Mouse (Mus musculus) left cerebral cortex, adult 11 months (tissue): ENCODE data around the gene Ensa.
"Not testable (repeated sequence)": the region's sequence is repeated elsewhere in the genome, so short reads cannot be mapped to it uniquely, and the experiment has no call there.

Source experiments
- DNase-seq: peaks from one replicate; pipeline ENCODE4 v3.0.0; 2022; ENCODE audit warnings: low spot score

Ensa gene

GRCm38 (mm10) chr3:95624628-95625503 lies at the start of gene Ensa:
Gene Ensa, plus strand, starts transcription at chr3:95624993.
- peak; percentile 99 for DNase-seq

DNA sequence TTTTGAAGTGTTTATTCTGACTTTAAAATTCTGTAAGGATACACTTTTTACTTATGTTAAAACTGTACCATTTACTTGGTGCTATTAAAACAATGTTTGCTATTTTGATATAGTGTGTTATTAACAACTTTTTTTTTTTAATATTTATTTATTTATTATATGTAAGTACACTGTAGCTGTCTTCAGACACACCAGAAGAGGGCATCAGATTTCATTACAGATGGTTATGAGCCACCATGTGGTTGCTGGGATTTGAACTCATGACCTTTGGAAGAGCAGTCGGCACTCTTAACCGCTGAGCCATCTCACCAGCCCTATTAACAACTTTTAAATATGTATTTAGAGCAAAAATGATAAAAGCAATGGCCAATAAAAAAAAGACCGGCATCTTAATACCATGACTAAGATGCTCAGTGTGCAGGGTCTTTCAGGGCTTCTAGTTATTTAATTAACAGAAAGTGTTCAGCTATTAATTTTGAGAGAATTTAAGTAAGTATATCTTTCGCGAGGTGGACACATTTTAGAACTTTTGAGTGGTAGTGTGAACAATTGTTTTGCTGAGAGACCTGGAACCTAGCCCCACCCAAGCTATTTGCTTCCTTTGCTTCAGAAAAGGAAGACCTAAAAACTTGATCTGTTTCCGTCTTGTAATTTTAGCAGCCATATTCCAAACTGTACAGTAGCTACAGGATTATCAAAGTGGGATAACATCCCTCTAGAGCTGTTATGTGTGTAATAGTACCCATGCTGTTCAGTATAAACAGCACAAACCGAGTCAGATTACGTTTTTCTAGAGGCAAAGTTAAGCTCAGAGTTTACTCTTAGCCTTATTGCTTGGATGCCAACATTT lies 36.8 kb upstream of the Ensa start:
- DNase-seq: no peak

GRCm38 (mm10) chr3:95588604-95589086 lies 36.1 kb upstream of the Ensa start, which contains the start of gene Golph3l:
Gene Golph3l, plus strand, starts transcription at chr3:95588934.
- DNase-seq: peak; percentile 99

GRCm38 (mm10) chr3:95598734-95599133 lies 26.1 kb upstream of the Ensa start:
- DNase-seq: no peak

DNA sequence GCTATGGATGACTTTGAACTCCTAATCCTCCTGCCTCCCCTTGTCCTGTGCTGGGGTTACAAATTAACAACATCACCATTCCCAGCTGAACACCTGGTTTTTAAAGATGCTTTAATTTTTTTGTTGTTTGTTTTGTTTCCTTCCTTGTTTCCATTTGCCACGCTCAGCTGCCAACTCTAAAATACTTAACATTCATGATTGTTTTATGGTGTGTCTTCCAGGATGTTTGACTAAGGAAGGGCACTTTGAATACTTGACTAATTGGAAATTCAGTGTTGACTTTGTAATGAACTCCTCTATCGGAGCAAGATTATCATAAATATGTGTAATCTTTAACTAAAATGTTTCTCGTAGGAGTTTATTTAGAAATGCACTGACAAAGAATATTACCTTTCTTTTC lies 23.5 kb upstream of the Ensa start:
- no peak for DNase-seq

DNA sequence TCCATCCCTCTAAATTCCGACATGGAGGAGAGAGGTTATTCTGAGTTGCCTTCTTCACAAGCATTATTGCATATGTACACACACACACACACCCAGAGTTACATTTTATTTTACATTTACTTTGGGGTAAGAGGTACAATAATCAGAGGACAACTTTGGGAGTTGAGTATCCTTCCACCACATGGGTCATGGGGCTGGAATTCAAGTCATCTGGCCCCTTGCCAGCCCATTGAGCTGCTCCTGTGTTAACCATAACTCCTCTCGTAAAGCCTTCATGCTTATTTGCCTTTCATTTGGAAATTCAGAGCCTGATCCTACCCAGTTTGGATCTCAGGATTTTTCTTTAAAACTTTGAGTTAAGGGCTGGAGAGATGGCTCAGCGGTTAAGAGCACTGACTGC lies 18.7 kb upstream of the Ensa start:
- no peak for DNase-seq

DNA sequence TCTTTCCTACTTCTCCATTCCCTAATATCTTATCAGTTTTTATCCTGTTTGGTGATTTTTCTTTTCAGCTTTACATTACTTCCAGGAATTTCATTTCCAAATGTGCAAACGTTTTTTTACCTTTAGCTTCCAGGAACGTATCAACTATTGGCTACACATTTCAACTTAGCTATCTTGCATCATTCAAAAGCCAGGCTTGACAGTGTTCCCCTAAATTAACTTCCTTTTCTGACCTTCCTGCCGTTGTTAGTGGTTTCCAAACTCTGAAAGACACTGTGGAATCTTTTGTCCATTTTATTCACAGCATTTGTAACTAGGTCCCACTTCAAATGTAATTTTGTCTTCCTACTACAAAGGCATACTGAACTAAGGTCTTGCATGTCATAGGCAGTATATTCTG lies 15.6 kb upstream of the Ensa start:
- no peak for DNase-seq

DNA sequence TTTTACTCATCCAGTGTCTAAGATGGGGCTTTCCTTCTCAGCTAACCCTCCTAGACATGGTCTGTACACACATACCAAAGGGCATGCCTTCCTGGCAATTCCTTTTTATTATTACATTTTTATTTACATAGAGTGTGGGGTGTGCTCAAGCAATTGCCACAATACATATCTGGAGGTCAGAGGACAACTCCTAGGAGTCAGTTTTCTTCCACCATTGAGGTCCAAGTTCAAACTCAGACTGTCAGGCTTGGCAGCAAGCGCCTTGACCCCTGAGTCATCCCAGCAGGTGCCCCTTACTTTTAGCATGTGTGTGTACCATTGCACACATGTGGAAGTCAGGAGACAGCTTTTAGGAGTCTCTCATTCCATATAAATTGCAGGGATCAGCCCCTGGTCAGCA lies 10.8 kb upstream of the Ensa start:
- DNase-seq: no peak

- no peak for DNase-seq
Observed at GRCm38 (mm10) chr3:95618511-95618910, 6.3 kb upstream of the Ensa start.

- DNase-seq: no peak
Observed at GRCm38 (mm10) chr3:95621241-95621640, 3.6 kb upstream of the Ensa start.

- not testable (repeated sequence) for DNase-seq
Observed at GRCm38 (mm10) chr3:95622421-95622820, 2.4 kb upstream of the Ensa start.

DNA sequence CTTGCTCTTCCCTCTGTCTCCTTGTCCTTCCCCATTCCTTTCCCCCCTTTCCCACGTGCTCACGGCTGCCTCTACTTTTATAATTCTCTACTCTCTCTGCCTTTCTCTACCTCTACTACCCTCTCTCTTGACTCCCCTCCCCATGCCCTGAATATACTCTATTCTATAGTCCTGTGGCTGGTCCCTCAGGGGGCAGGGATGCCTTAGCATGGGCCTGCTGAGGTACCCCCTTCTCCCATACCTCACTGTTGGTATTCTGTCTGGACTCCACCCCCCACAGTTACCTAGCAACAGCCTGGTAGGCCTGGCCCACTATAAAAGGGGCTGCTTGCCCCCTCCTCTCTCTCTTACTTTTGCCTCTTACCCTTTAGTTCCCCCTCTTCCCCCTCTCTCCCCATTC lies 1.2 kb upstream of the Ensa start:
- no peak for DNase-seq

- DNase-seq: not testable (repeated sequence)
Observed at GRCm38 (mm10) chr3:95623991-95624515, 740 bp upstream of the Ensa start.

DNA sequence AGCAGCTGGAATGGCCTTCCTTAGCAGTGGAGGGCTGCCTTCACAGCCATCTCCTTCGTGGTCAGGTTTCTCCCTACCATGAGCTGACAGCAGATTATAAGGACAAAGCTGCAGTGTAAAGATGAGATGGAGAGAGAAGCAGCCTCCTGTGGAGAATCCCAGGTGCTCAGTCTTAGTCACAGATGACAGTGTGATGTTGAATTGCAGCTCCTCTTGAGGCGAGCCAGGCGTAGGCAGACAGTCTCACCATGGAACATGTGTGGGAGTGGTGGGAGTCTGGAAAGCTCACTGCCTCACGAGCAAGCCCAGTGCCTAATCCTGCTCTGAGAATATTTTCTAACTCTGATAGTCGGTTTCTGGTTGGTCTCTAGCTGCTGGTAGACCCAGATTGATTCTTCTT lies 3.0 kb downstream of the Ensa start:
- DNase-seq: peak; percentile 76

- DNase-seq: peak; percentile 67
Observed at GRCm38 (mm10) chr3:95629755-95630154, 5.0 kb downstream of the Ensa start.

GRCm38 (mm10) chr3:95630856-95631255 lies 6.1 kb downstream of the Ensa start:
- no peak for DNase-seq

DNA sequence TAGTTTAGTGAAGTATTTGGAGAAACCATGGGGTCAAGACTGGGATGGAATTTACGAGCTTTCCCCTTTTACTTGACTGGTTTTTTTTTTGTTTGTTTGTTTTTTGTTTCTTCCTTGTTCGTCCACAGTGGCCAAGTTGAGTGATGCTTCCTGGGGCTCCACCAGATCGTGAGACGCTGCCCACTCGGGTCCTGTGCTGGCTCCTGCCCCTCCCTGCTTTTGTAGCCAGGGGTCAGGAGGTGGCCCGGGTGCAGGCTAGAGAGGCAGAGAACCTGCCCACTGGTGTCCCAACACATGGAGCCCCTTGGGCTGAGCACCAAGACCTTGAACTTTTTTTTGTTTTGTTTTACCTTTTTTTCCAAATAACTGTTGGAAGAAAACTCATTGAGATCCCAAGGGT lies 6.5 kb downstream of the Ensa start:
- DNase-seq: no peak

GRCm38 (mm10) chr3:95632648-95633588 lies 8.1 kb downstream of the Ensa start:
- no peak for DNase-seq

GRCm38 (mm10) chr3:95635636-95636035 lies 10.8 kb downstream of the Ensa start:
- no peak for DNase-seq

DNA sequence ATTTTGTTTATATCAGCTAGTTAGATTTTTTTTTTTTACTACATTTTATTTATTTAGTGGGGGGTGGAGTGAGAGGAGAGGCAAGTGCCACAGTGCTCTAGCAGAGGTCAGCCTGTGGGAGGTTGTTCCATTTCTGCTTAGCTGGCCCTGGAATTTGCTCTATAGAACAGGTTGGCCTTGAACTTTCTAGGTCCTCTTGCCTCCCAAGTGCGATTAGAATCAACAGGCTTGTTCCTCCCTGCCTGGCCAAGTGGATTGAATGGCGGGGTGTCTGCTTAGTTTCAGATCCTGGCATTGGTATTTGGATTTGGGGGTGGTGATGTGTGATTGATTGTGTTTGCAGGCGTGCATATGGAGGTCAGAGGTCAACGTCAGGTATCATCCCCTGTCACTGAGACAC lies 11.3 kb downstream of the Ensa start:
- no peak for DNase-seq

- no peak for DNase-seq
Observed at GRCm38 (mm10) chr3:95639694-95640093, 14.9 kb downstream of the Ensa start.
